In the genomic region with DNA sequence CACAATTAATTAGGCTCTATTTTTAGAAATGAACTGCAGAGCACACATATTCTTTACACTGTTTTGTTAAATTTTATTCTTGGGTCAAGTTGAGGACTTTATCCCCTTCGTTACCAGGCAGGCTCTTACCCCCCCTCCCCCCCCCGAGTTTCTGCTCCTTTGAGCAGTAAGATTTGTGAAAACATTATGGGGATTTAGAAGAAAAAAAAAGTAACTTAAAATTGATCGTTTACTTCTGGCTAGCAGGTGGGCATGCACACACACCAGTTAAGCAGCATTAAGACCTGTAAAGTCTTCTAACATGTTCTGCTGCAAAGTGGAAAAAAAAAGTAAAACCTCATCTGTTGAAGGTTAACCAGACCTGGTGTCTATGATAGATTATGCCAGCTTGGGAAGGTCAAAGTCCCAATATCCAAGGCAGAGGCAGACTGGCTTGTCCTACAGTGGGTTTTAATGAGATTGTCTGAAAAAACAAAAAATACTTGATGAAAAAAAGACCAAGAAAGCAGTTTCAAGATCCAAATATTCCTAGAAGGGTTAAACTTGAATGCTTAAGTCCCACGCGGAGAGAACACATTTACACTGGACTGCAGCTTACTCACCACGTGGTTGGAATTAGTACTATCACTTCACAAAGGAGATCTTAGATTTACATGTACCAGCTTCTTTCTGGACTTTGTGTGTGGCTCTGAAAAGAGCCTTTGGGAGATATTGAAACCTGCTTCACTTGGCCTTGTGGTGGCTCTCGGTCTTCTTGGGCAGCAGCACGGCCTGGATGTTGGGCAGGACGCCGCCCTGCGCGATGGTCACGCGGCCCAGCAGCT, we compare ENCODE assay signal across 8 mouse cellular contexts. TPM values are rescaled to one million over a fixed set of nuclear protein-coding genes. Genes with fewer than 3 reads are reported as not detected.
DNase-seq lines count a peak whose midpoint lies in the region; ATAC-seq and TF ChIP-seq lines count a peak whose summit lies in the region.

No protein-coding gene starts in this region.

- peak overlapping the region; percentile 32; the same call in 1 of the 2 replicates for H3K4me3 ChIP-seq in heart, adult 2 months
- H3K4me3 ChIP-seq in hindbrain, embryonic 12.5 days: peak overlapping the region; percentile 40
- peak overlapping the region; percentile 64 to 82 for H3K4me3 ChIP-seq in liver, embryonic 14.5 days (ENCODE audit: insufficient read depth in 1 of 2, low read depth in 2 of 2, low read length in 2 of 2)

- H3K27me3 ChIP-seq in heart, adult 2 months (ENCODE audit: control insufficient read depth, insufficient read depth, low read length): no peaks in the 10 kb centered on the region
- H3K27me3 ChIP-seq in hindbrain, embryonic 12.5 days: no peaks in the 10 kb centered on the region
- no peaks in the 10 kb centered on the region for H3K27me3 ChIP-seq in liver, embryonic 14.5 days (ENCODE audit: control insufficient read depth, insufficient read depth, low read length)

- no peak for TF ChIP-seq POLR2A in heart, adult 2 months (IDR thresholded peaks at IDR 0.05; ENCODE audit: insufficient read depth, low read depth, low read length)

- H3K27ac ChIP-seq in heart, adult 2 months: no peak overlapping the region
- peak overlapping the region; percentile 79 for H3K27ac ChIP-seq in hindbrain, embryonic 12.5 days
- peak overlapping the region; percentile 95 for H3K27ac ChIP-seq in liver, embryonic 14.5 days

- H3K4me2 ChIP-seq in hindbrain, embryonic 12.5 days (replicated peaks): peak overlapping the region; percentile 70
- H3K4me2 ChIP-seq in liver, embryonic 14.5 days (ENCODE audit: low read depth): peak overlapping the region; percentile 81

- no peaks in the 10 kb centered on the region for H3K9me3 ChIP-seq in hindbrain, embryonic 12.5 days (replicated peaks)
- H3K9me3 ChIP-seq in liver, embryonic 14.5 days (ENCODE audit: control insufficient read depth, low read length): no peaks in the 10 kb centered on the region

- H3K4me1 ChIP-seq in heart, adult 2 months (ENCODE audit: control insufficient read depth, insufficient read depth, low read length): no peaks in the 10 kb centered on the region
- peaks cover 18% of the 10 kb centered on the region for H3K4me1 ChIP-seq in hindbrain, embryonic 12.5 days
- peaks cover 17 to 25% of the 10 kb centered on the region in 2 experiments for H3K4me1 ChIP-seq in liver, embryonic 14.5 days (replicated peaks; ENCODE audit: control insufficient read depth in 2 of 2, insufficient read depth in 2 of 2, low read length in 1 of 2)

- no peak for TF ChIP-seq CTCF in heart, adult 2 months (IDR thresholded peaks at IDR 0.05)
- TF ChIP-seq CTCF in liver, embryonic 14.5 days (IDR thresholded peaks at IDR 0.05; ENCODE audit: low read depth): no peak

- WGBS in heart, adult 2 months: 3% methylated on average over 14 of the region's 14 CpGs
- 1% methylated on average over 14 of the region's 14 CpGs for WGBS in hindbrain, embryonic 12.5 days
- WGBS in liver, embryonic 14.5 days (ENCODE audit: insufficient replicate concordance): under 1% methylated on average over 10 of the region's 14 CpGs

- no peak overlapping the region for H3K9ac ChIP-seq in heart, adult 2 months (ENCODE audit: low read depth, low read length)
- peak overlapping the region; percentile 52 for H3K9ac ChIP-seq in hindbrain, embryonic 12.5 days
- peak overlapping the region; percentile 91 for H3K9ac ChIP-seq in liver, embryonic 14.5 days (replicated peaks)

- no peak for TF ChIP-seq EP300 in heart, adult 2 months (IDR thresholded peaks at IDR 0.05; ENCODE audit: insufficient read depth, low read depth, low read length)
- TF ChIP-seq EP300 in liver, embryonic 14.5 days (IDR thresholded peaks at IDR 0.05; ENCODE audit: low read depth): no peak

- no peaks in the 10 kb centered on the region for H3K36me3 ChIP-seq in heart, adult 2 months (ENCODE audit: control insufficient read depth, insufficient read depth, low read length)
- no peaks in the 10 kb centered on the region for H3K36me3 ChIP-seq in hindbrain, embryonic 12.5 days
- no peaks in the 10 kb centered on the region for H3K36me3 ChIP-seq in liver, embryonic 14.5 days (replicated peaks; ENCODE audit: control insufficient read depth, insufficient read depth, low read depth)

- no peaks in the 10 kb centered on the region for H3K79me2 ChIP-seq in heart, adult 2 months (replicated peaks; ENCODE audit: control insufficient read depth, insufficient read depth, low read length)

- ATAC-seq in hindbrain, embryonic 12.5 days (ENCODE audit: low FRiP score): peak; percentile 27
- no peak for ATAC-seq in liver, embryonic 14.5 days (ENCODE audit: insufficient read depth)

- DNase-seq in heart, adult 2 months: no peak
- DNase-seq in heart, adult 9 months (ENCODE audit: low spot score in 2 of 2): no peak
- DNase-seq in NIH3T3 (ENCODE audit: low read depth): peak; percentile 29
- DNase-seq in liver, embryonic 14.5 days (ENCODE audit: low read depth in 3 of 3, low spot score in 3 of 3): peak in 1 of 3 experiments; percentile 63
- DNase-seq in urinary bladder, postnatal 4 days (ENCODE audit: low spot score in 2 of 2): no peak
- no peak for DNase-seq in T-cell, adult 2 months (ENCODE audit: low spot score)
- DNase-seq in lung, postnatal 14 days: no peak

- intact Hi-C loops in heart, adult 2 months (cut with DNase I): loop anchor here (5.0 to 10.0 kb wide), 2 partner anchors 210 to 1663 kb away; partner anchors contain the start of genes Hist1h1t and Hist1h4c

RNA-seq across cellular contexts. Expression of gene Hist1h2ah, which starts 0.7 kb away (rescaled TPM):
- 1 to 10 TPM; 8.1 to 10.0 TPM for total RNA-seq in heart, adult 2 months (2021)
- 1.1 TPM in 1 of 2 replicates, not detected in the other for polyA plus RNA-seq in heart, adult 2 months (2012; rRNA removed)
- 17.9 TPM in 1 of 2 replicates, not detected in the other for polyA plus RNA-seq in hindbrain, embryonic 12.5 days (2016; fragmentation: Nextera tagmentation; extraction: Ambion mirVana)
- polyA plus RNA-seq in liver, embryonic 14.5 days (2012; rRNA removed): 8.7 and 17.9 TPM in 2 replicates
- 12.0 TPM in 2 replicates for polyA plus RNA-seq in liver, embryonic 14.5 days (2014; fragmentation: Nextera tagmentation; extraction: Ambion mirVana)

RNA-seq across cellular contexts. Expression of gene Hist1h2bk, which starts 1.0 kb away (rescaled TPM):
- total RNA-seq in heart, adult 2 months (2021): 10 to 100 TPM in 1 of 2 experiments, 1 to 10 TPM in 1; 7.3 to 10.0 TPM
- polyA plus RNA-seq in heart, adult 2 months (2012; rRNA removed): not detected in 2 replicates
- polyA plus RNA-seq in hindbrain, embryonic 12.5 days (2016; fragmentation: Nextera tagmentation; extraction: Ambion mirVana): 5.5 and 9.1 TPM in 2 replicates
- polyA plus RNA-seq in liver, embryonic 14.5 days (2012; rRNA removed): 17.7 and 25.1 TPM in 2 replicates
- polyA plus RNA-seq in liver, embryonic 14.5 days (2014; fragmentation: Nextera tagmentation; extraction: Ambion mirVana): 1.0 and 3.1 TPM in 2 replicates

RNA-seq across cellular contexts. Expression of gene Hist1h4i, which starts 6.5 kb away (rescaled TPM):
- total RNA-seq in heart, adult 2 months (2021): 10 to 100 TPM; 11.9 to 18.1 TPM
- polyA plus RNA-seq in heart, adult 2 months (2012; rRNA removed): 5.8 and 8.3 TPM in 2 replicates
- polyA plus RNA-seq in hindbrain, embryonic 12.5 days (2016; fragmentation: Nextera tagmentation; extraction: Ambion mirVana): 18.2 and 20.9 TPM in 2 replicates
- 66.4 and 87.2 TPM in 2 replicates for polyA plus RNA-seq in liver, embryonic 14.5 days (2012; rRNA removed)
- polyA plus RNA-seq in liver, embryonic 14.5 days (2014; fragmentation: Nextera tagmentation; extraction: Ambion mirVana): 36.5 and 47.8 TPM in 2 replicates

RNA-seq across cellular contexts. Expression of gene Hist1h2ag, which starts 8.1 kb away (rescaled TPM):
- total RNA-seq in heart, adult 2 months (2021): 1 to 10 TPM; 1.7 to 4.3 TPM
- not detected in 2 replicates for polyA plus RNA-seq in heart, adult 2 months (2012; rRNA removed)
- 52.7 and 56.3 TPM in 2 replicates for polyA plus RNA-seq in hindbrain, embryonic 12.5 days (2016; fragmentation: Nextera tagmentation; extraction: Ambion mirVana)
- 35.2 and 55.3 TPM in 2 replicates for polyA plus RNA-seq in liver, embryonic 14.5 days (2012; rRNA removed)
- polyA plus RNA-seq in liver, embryonic 14.5 days (2014; fragmentation: Nextera tagmentation; extraction: Ambion mirVana): 15.5 and 18.0 TPM in 2 replicates

RNA-seq across cellular contexts. Expression of gene Hist1h2bj, which starts 8.4 kb away (rescaled TPM):
- 1 to 10 TPM; 2.8 to 3.6 TPM for total RNA-seq in heart, adult 2 months (2021)
- 0.59 TPM in 1 of 2 replicates, not detected in the other for polyA plus RNA-seq in heart, adult 2 months (2012; rRNA removed)
- 7.2 and 11.9 TPM in 2 replicates for polyA plus RNA-seq in hindbrain, embryonic 12.5 days (2016; fragmentation: Nextera tagmentation; extraction: Ambion mirVana)
- polyA plus RNA-seq in liver, embryonic 14.5 days (2012; rRNA removed): 21.4 and 38.1 TPM in 2 replicates
- polyA plus RNA-seq in liver, embryonic 14.5 days (2014; fragmentation: Nextera tagmentation; extraction: Ambion mirVana): 11.2 and 12.4 TPM in 2 replicates
